12 mouse cellular contexts compared by ENCODE assay signal in genomic region chr16:4413301-4413700, GRCm38 (mm10). TPM values are rescaled to one million over a fixed set of nuclear protein-coding genes. Genes with fewer than 3 reads are reported as not detected.
DNase-seq lines count a peak whose midpoint lies in the region; ATAC-seq and TF ChIP-seq lines count a peak whose summit lies in the region.
"Had no signal": no experiment of that assay in that cellular context is flagged by ENCODE, and none has a peak within 500 bp of the region (broad histone marks: within the 10 kb centered on the region; RNA-seq: fewer than 3 reads in every experiment).

No protein-coding gene starts in this region.

- in situ Hi-C loops in ES-E14 (cut with MboI; ENCODE audit: low sequenced_read_pairs in 2 of 2, unreplicated experiment in 2 of 2): no loop called here

- H3K9me3 ChIP-seq in liver, embryonic 11.5 days (ENCODE audit: control insufficient read depth, low read length): no peaks in the 10 kb centered on the region
- no peaks in the 10 kb centered on the region for H3K9me3 ChIP-seq in liver, postnatal 0 days (ENCODE audit: low read length)
- no peaks in the 10 kb centered on the region for H3K9me3 ChIP-seq in ES-E14 (ENCODE audit: control insufficient read depth, insufficient read depth, low read depth, low read length)
- H3K9me3 ChIP-seq: embryonic facial prominence, embryonic 15.5 days had no signal

- TF ChIP-seq EP300 in liver, postnatal 0 days (IDR thresholded peaks at IDR 0.05; ENCODE audit: low read depth): no peak

- no peak overlapping the region for H3K27ac ChIP-seq in cerebellum, adult 2 months (ENCODE audit: insufficient read depth, low read length)
- H3K27ac ChIP-seq in liver, embryonic 11.5 days (ENCODE audit: low read depth, low read length): peak overlapping the region; percentile 66
- no peak overlapping the region for H3K27ac ChIP-seq in liver, postnatal 0 days (ENCODE audit: low read depth)
- no peak overlapping the region for H3K27ac ChIP-seq in ES-E14 (ENCODE audit: insufficient read depth, low read depth, low read length, poor library complexity, severe bottlenecking)
- H3K27ac ChIP-seq: embryonic facial prominence, embryonic 15.5 days had no signal

- no peak for DNase-seq in cerebellum, adult 2 months
- DNase-seq in cerebellum, postnatal 10 days: no peak
- DNase-seq in liver, embryonic 11.5 days (ENCODE audit: low spot score): no peak
- DNase-seq in liver, postnatal 0 days: no peak
- no peak for DNase-seq in ES-E14 (ENCODE audit: low read depth, low spot score)
- no peak for DNase-seq in spleen, adult 12 weeks (ENCODE audit: low spot score)
- DNase-seq in spleen, adult 18-20 months: no peak
- DNase-seq: kidney, postnatal 4 days had no signal

- H3K9ac ChIP-seq in liver, embryonic 11.5 days (ENCODE audit: low read depth, low read length): peak overlapping the region; percentile 46; the same call in 1 of the 2 replicates
- no peak overlapping the region for H3K9ac ChIP-seq in liver, postnatal 0 days (replicated peaks)
- peak overlapping the region; percentile 30 for H3K9ac ChIP-seq in ES-E14 (ENCODE audit: insufficient read depth, low read depth, low read length, poor library complexity, severe bottlenecking)
- H3K9ac ChIP-seq: embryonic facial prominence, embryonic 15.5 days had no signal

- no peaks in the 10 kb centered on the region for H3K36me3 ChIP-seq in liver, embryonic 11.5 days (ENCODE audit: control insufficient read depth, insufficient read depth, low read length)
- no peaks in the 10 kb centered on the region for H3K36me3 ChIP-seq in liver, postnatal 0 days (replicated peaks; ENCODE audit: insufficient read depth, low read length)
- H3K36me3 ChIP-seq in ES-E14 (ENCODE audit: control insufficient read depth, insufficient read depth, low read length, poor library complexity, severe bottlenecking): no peaks in the 10 kb centered on the region; the same call in 1 of the 2 replicates
- H3K36me3 ChIP-seq: embryonic facial prominence, embryonic 15.5 days had no signal

- H3K4me2 ChIP-seq in liver, embryonic 11.5 days: peak overlapping the region; percentile 58
- no peak overlapping the region for H3K4me2 ChIP-seq in liver, postnatal 0 days (ENCODE audit: low read depth, low read length)
- H3K4me2 ChIP-seq: embryonic facial prominence, embryonic 15.5 days; heart, embryonic 11.5 days had no signal

- TF ChIP-seq POLR2A in cerebellum, adult 2 months (IDR thresholded peaks at IDR 0.05; ENCODE audit: borderline replicate concordance, insufficient read depth, low read length): no peak

- WGBS in cerebellum, adult 2 months: 39% methylated on average over 14 of the region's 14 CpGs
- 49% methylated on average over 14 of the region's 14 CpGs for whole genome bisulfite sequencing in liver, embryonic 11.5 days
- 44% methylated on average over 14 of the region's 14 CpGs for WGBS in liver, postnatal 0 days (ENCODE audit: insufficient replicate concordance)

- no peaks in the 10 kb centered on the region for H3K27me3 ChIP-seq in cerebellum, adult 2 months (ENCODE audit: control insufficient read depth, insufficient read depth, low read length)
- H3K27me3 ChIP-seq in liver, embryonic 11.5 days (replicated peaks; ENCODE audit: control insufficient read depth, insufficient read depth, low read length): no peaks in the 10 kb centered on the region; the same call in 1 of the 2 replicates
- H3K27me3 ChIP-seq in liver, postnatal 0 days (ENCODE audit: insufficient read depth, low read length): no peaks in the 10 kb centered on the region

- H3K4me3 ChIP-seq in cerebellum, adult 2 months (replicated peaks; ENCODE audit: insufficient read depth, low read depth, low read length): peak overlapping the region; percentile 8
- no peak overlapping the region for H3K4me3 ChIP-seq in liver, embryonic 11.5 days (ENCODE audit: low read depth, low read length)
- no peak overlapping the region for H3K4me3 ChIP-seq in liver, postnatal 0 days (ENCODE audit: low read depth, low read length)
- peak overlapping the region in 1 of 2 experiments; percentile 15; a peak in 2 of 4 replicates for H3K4me3 ChIP-seq in ES-E14 (ENCODE audit: insufficient read depth in 1 of 2, low read depth in 1 of 2, low read length in 2 of 2, poor library complexity in 1 of 2, severe bottlenecking in 1 of 2)
- H3K4me3 ChIP-seq: embryonic facial prominence, embryonic 15.5 days had no signal

- H3K4me1 ChIP-seq in cerebellum, adult 2 months (ENCODE audit: control insufficient read depth, insufficient read depth, low read length): peaks cover 42% of the 10 kb centered on the region
- peaks cover 42% of the 10 kb centered on the region for H3K4me1 ChIP-seq in liver, embryonic 11.5 days (replicated peaks; ENCODE audit: control insufficient read depth, insufficient read depth, low read length)
- H3K4me1 ChIP-seq in liver, postnatal 0 days (ENCODE audit: insufficient read depth): peaks cover 27% of the 10 kb centered on the region
- H3K4me1 ChIP-seq in ES-E14 (ENCODE audit: control insufficient read depth in 2 of 2, insufficient read depth in 2 of 2, low read length in 2 of 2, poor library complexity in 1 of 2): peaks cover 0 to 4% of the 10 kb centered on the region in 2 experiments; a peak in 2 of 4 replicates

- no peak for TF ChIP-seq CTCF in cerebellum, adult 2 months (IDR thresholded peaks at IDR 0.05; ENCODE audit: borderline replicate concordance, insufficient read depth, low read depth, low read length)
- no peak for TF ChIP-seq CTCF in liver, postnatal 0 days (IDR thresholded peaks at IDR 0.05; ENCODE audit: low read depth)

- ATAC-seq in liver, embryonic 11.5 days (replicated peaks; ENCODE audit: low FRiP score): no peak; the same call in 1 of the 2 replicates
- no peak for ATAC-seq in liver, postnatal 0 days
- ATAC-seq in granulocyte monocyte progenitor cell, adult 5-6 weeks (replicated peaks; ENCODE audit: poor library complexity, severe bottlenecking): 0 out of 2 replicates have a peak, but pooled peaks have one; percentile 11
- ATAC-seq: inflammation-experienced regulatory T-cells, adult 6 months had no signal

TF ChIP-seq in ES-E14, 5 proteins besides CTCF, POLR2A, EP300 and RAD21:
- TF ChIP-seq ZNF384 (IDR thresholded peaks at IDR 0.05; ENCODE audit: low read depth, low read length): no peak
- TF ChIP-seq CHD2 (IDR thresholded peaks at IDR 0.05; ENCODE audit: low read depth, low read length): no peak
- no peak for TF ChIP-seq HCFC1 (IDR thresholded peaks at IDR 0.05; ENCODE audit: borderline replicate concordance, insufficient read depth, low read length)

RNA-seq across cellular contexts. Expression of gene Adcy9, which starts 7.0 kb away (rescaled TPM):
- 23.7 and 25.1 TPM in 2 replicates for polyA plus RNA-seq in cerebellum, adult 2 months (2012; rRNA removed)
- polyA plus RNA-seq in liver, embryonic 11.5 days (2014; fragmentation: Nextera tagmentation; extraction: Ambion mirVana): 1.6 and 2.1 TPM in 2 replicates
- 0.80 and 0.94 TPM in 2 replicates for polyA plus RNA-seq in liver, postnatal 0 days (2015; fragmentation: Nextera tagmentation; extraction: Ambion mirVana)
- 5.2 and 8.4 TPM in 2 replicates for total RNA-seq in ES-E14 (2012; rRNA removed)
- total RNA-seq in granulocyte monocyte progenitor cell, adult 5-6 weeks (2014; fragmentation: Nextera tagmentation): 1.5 and 2.9 TPM in 2 replicates
- total RNA-seq in granulocyte monocyte progenitor cell, adult 5-6 weeks (2017): 2.5 and 4.7 TPM in 2 replicates
